Mouse (Mus musculus) embryonic facial prominence, embryonic 15.5 days (tissue): ENCODE measurements at regions not wholly inside any gene's neighbourhood (a gene's known extent, or its start where the extent isn't known, plus 50 kb on each side); places are given as distances from the start of the nearest gene placed in this dataset.

Source experiments
- ATAC-seq: fragments of 200-750 bp; cut with Nextera tagmentation; 2 replicates; pipeline ENCODE4 v1.8.0; 2017; ENCODE audit warnings: low read depth, moderate TSS enrichment; ENCODE audit not compliant: insufficient number of reproducible peaks, low FRiP score, low TSS enrichment
- H3K27ac ChIP-seq: fragments of 300-500 bp; sonication (generic); replicated peaks from 2 replicates; pipeline ENCODE4 v1.5.1; 2015; ENCODE audit warnings: mild to moderate bottlenecking, inconsistent platforms
- H3K27me3 ChIP-seq: fragments of 300-500 bp; sonication (generic); 2 replicates; pipeline ENCODE4 v1.6.1; 2015; ENCODE audit warnings: inconsistent platforms
- H3K36me3 ChIP-seq: fragments of 300-500 bp; sonication (generic); 2 replicates; pipeline ENCODE4 v1.6.1; 2015; ENCODE audit warnings: mild to moderate bottlenecking, inconsistent platforms
- H3K4me1 ChIP-seq: fragments of 300-500 bp; sonication (generic); 2 replicates; pipeline ENCODE4 v1.6.1; 2015; ENCODE audit warnings: inconsistent platforms
- H3K4me2 ChIP-seq: fragments of 300-500 bp; sonication (generic); replicated peaks from 2 replicates; pipeline ENCODE4 v1.6.1; 2015; ENCODE audit warnings: mild to moderate bottlenecking, inconsistent platforms
- H3K4me3 ChIP-seq: fragments of 300-500 bp; sonication (generic); replicated peaks from 2 replicates; pipeline ENCODE4 v1.5.1; 2015; ENCODE audit warnings: mild to moderate bottlenecking, inconsistent platforms
- H3K9ac ChIP-seq: fragments of 300-500 bp; sonication (generic); 2 replicates; pipeline ENCODE4 v1.6.1; 2015; ENCODE audit warnings: inconsistent platforms
- H3K9me3 ChIP-seq: fragments of 300-500 bp; sonication (generic); replicated peaks from 2 replicates; pipeline ENCODE4 v1.6.1; 2016; ENCODE audit warnings: inconsistent platforms
- WGBS: fragments of 180-500 bp; shearing (Covaris S2); methylation state at CpG from one replicate; pipeline ENCODE4 v1.1.7; 2015; 5-methylcytosine and 5-hydroxymethylcytosine counted together

DNA sequence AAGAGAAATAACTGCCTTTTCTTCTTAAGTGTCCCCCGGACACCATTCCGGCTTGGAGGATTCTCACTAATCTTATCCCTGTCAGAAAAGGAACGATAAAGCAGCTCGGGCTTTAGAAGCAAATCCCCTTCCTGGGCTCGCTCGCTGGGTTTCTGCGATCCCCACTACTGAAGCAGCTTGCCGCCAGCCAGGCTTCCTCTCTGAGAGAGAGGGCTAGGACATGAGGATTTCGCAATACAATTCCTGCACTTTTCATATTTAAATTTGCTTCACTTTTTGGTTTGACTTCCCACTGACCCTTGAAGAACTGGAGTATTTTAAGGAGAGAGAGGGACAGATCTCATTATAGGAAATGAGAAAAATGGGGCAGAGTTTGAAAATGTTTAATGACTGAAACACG, 149.4 kb upstream of the Pitx1 start:
- Histone ChIP-seq H3K9ac (no peak overlapping the region), H3K36me3 (no peaks in the 10 kb centered on the region), H3K27me3 (peaks cover 36% of the 10 kb centered on the region), H3K9me3 (no peaks in the 10 kb centered on the region), H3K4me2 (peak overlapping the region; percentile 15; the same call in 1 of the 2 replicates), H3K4me3 (no peak overlapping the region), H3K4me1 (peaks cover 26% of the 10 kb centered on the region), H3K27ac (peak overlapping the region; percentile 61; the same call in 1 of the 2 replicates)
- no peak for ATAC-seq
- 12% methylated on average over 10 of the region's 10 CpGs for WGBS

DNA sequence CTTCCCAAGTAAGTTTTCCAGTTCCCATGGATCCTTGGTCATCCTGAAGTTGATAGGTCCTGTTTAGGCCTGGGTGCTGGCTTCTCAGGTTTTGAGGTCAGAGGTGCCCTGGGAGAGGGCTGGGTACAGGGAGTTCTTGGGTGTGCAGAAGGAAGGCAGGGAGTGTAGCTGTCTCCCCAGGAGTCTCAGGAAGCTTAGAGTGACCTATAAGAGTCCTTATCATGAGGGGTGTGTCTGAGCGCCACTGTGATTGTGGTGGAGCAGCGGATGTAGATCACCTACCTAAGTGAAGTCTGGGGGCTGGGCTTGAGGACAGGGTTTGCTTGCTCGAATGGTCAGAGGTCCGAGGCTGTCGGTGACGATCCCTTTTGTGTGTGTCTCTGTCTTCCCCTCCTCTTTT, 148.8 kb upstream of the Pitx1 start:
- Histone ChIP-seq H3K4me2 (no peak overlapping the region), H3K9me3 (no peaks in the 10 kb centered on the region), H3K4me1 (peaks cover 26% of the 10 kb centered on the region), H3K27ac (no peak overlapping the region), H3K27me3 (peaks cover 36% of the 10 kb centered on the region), H3K9ac (no peak overlapping the region), H3K36me3 (no peaks in the 10 kb centered on the region), H3K4me3 (no peak overlapping the region)
- 55% methylated on average over 6 of the region's 6 CpGs for WGBS
- ATAC-seq = no peak

DNA sequence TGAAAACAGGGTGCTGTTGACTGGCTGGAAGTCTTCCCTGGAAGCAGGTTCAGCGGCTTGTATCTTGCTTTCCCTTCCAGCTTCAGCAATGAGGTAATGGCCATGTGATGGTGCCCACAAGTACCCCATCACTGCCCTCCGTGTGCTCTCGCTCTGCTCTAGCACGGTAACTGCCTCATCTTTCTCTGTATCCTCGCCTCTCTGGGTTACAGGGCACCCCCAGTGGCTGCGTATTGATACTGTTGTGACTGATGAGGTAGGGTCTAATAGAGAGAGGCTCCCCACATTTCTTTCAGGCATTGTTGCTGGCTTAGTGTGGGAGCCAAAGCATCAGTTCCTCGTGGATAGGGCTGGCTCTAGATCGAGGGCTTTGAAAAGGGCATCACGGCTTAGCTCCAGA, 147.9 kb upstream of the Pitx1 start:
- Histone ChIP-seq H3K4me3 (no peak overlapping the region), H3K4me1 (peaks cover 20% of the 10 kb centered on the region), H3K9ac (no peak overlapping the region), H3K27me3 (peaks cover 36% of the 10 kb centered on the region), H3K9me3 (no peaks in the 10 kb centered on the region), H3K4me2 (no peak overlapping the region), H3K36me3 (no peaks in the 10 kb centered on the region), H3K27ac (no peak overlapping the region)
- 63% methylated on average over 9 of the region's 9 CpGs for WGBS
- no peak for ATAC-seq

DNA sequence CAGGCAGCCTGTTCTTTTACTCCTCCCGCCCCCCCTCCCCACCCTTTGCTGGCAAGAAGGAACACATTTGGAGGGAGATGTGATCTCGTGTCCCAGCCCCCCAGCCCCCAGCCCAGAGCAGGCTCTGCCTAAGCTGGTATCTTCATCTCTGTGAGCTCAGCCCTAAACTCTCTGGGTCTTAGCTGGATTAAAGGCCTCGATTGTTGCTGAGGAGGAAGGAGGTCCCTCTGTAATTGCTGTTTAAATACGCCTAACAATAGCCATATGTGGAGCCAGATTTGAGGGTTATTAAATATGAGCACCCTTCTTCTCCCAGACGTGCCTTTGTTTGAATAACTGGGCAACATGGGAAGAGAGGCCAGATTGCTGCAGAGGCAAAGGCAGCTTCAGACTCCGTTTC, 145.0 kb upstream of the Pitx1 start:
- Histone ChIP-seq H3K27ac (no peak overlapping the region), H3K9me3 (no peaks in the 10 kb centered on the region), H3K9ac (no peak overlapping the region), H3K27me3 (peaks cover 27% of the 10 kb centered on the region; the same call in 1 of the 2 replicates), H3K4me3 (no peak overlapping the region), H3K36me3 (no peaks in the 10 kb centered on the region), H3K4me1 (peaks cover 27% of the 10 kb centered on the region), H3K4me2 (no peak overlapping the region)
- 20% methylated on average over 6 of the region's 6 CpGs for WGBS
- no peak for ATAC-seq

DNA sequence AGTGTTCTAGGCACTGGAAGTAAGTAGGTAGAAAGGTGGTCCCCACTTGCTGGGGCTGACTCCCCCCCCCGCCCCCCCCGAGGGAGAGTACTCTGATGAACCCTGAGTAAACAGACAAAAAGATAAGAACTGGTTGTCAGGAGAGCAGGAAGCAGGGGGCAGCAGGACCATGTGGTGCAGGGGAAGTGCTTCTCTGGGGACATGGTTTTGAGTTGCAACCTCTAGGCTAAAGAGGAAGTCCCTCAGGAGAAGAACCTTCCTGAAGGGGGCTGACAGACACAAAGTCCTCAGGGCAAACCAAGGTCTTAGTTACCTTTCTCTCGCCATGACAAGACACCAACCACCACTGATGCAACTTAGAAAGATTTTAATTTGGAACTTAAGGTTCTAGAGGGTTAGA, 141.9 kb upstream of the Pitx1 start:
- H3K9me3 ChIP-seq = no peaks in the 10 kb centered on the region
- H3K4me1 ChIP-seq = peaks cover 14% of the 10 kb centered on the region; the same call in 1 of the 2 replicates
- no peaks in the 10 kb centered on the region for H3K36me3 ChIP-seq
- no peak overlapping the region for H3K27ac ChIP-seq
- no peak overlapping the region for H3K9ac ChIP-seq
- H3K4me2 ChIP-seq = no peak overlapping the region
- no peak overlapping the region for H3K4me3 ChIP-seq
- WGBS = 71% methylated on average over 3 of the region's 3 CpGs
- no peak for ATAC-seq
- H3K27me3 ChIP-seq = peaks cover 11% of the 10 kb centered on the region; the same call in 1 of the 2 replicates

DNA sequence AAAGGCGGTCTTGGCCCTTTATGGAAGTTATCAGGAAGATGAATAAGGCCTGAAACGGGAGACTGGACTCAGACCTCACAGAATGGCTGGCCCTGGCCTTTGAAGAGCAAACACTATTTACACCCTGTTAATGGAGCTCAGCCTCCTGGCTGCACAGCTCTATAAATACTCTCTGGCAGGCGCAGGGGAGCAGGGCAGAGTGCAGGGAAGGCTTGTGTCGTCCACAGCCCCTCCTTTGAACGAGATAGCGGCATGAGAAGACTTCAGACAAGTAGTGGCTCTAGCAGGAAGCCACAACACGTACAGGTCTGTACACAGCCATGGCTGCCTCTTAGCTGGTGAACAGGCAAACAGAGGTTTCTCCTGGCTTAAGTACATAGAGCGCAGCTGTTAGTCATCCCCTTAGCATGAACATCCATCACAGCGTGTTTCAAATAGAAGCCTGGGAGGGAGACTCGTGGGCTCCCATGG, 141.0 kb upstream of the Pitx1 start:
- 43% methylated on average over 10 of the region's 10 CpGs for WGBS
- no peak for ATAC-seq
- Histone ChIP-seq H3K9me3 (no peaks in the 10 kb centered on the region), H3K27ac (no peak overlapping the region), H3K27me3 (0 out of 2 replicates have a peak, but pooled peaks cover 1% of the 10 kb centered on the region), H3K4me2 (no peak overlapping the region), H3K9ac (no peak overlapping the region), H3K4me3 (no peak overlapping the region), H3K36me3 (no peaks in the 10 kb centered on the region), H3K4me1 (peaks cover 11% of the 10 kb centered on the region; the same call in 1 of the 2 replicates)

DNA sequence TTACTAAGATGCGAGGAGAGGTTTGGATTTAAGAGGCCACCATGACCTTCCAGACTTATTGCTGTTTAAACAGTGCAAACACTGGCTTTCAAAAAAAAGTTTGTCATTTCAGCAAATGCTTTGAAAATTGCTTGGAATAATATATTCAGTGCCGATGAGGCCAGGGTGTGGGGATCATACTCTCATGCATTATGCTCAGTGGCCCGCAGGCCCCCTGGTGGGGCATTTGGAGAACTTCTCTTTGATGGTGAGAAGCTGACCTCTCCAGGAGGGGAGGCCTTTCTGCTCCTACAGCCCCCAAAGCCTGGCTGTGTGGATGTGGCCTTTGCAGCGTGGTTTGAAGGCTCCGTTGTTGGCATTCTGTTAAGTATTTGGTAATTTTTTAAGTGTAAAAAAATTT, 138.1 kb upstream of the Pitx1 start:
- Histone ChIP-seq H3K4me1 (peaks cover 11% of the 10 kb centered on the region; the same call in 1 of the 2 replicates), H3K4me2 (no peak overlapping the region), H3K27ac (no peak overlapping the region), H3K9me3 (no peaks in the 10 kb centered on the region), H3K27me3 (no peaks in the 10 kb centered on the region), H3K9ac (no peak overlapping the region), H3K4me3 (no peak overlapping the region), H3K36me3 (no peaks in the 10 kb centered on the region)
- 57% methylated on average over 5 of the region's 5 CpGs for WGBS
- ATAC-seq = no peak

DNA sequence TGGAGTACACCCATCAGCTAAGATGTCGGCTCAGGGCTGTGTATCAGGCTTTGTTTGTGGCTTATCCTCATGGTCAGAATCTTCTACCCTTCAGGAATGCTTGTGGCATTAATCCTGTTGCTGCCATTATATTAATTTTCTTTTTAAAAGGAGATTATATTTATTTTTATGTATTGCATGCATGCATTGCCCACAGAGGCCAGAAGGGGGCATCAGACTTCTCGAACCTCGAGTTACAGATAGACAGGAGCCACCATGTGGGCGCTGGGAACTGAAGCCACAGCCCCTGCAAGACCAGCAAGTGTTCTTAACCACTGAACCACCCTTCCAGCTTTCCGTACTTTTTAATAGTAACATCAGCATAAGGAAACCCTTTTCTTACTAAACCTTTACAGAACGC, 134.7 kb upstream of the Pitx1 start:
- Histone ChIP-seq H3K4me1 (no peaks in the 10 kb centered on the region), H3K27ac (no peak overlapping the region), H3K9ac (no peak overlapping the region), H3K4me2 (no peak overlapping the region), H3K27me3 (peaks cover 7% of the 10 kb centered on the region), H3K9me3 (no peaks in the 10 kb centered on the region), H3K4me3 (no peak overlapping the region), H3K36me3 (no peaks in the 10 kb centered on the region)
- WGBS = 83% methylated on average over 6 of the region's 6 CpGs
- no peak for ATAC-seq

DNA sequence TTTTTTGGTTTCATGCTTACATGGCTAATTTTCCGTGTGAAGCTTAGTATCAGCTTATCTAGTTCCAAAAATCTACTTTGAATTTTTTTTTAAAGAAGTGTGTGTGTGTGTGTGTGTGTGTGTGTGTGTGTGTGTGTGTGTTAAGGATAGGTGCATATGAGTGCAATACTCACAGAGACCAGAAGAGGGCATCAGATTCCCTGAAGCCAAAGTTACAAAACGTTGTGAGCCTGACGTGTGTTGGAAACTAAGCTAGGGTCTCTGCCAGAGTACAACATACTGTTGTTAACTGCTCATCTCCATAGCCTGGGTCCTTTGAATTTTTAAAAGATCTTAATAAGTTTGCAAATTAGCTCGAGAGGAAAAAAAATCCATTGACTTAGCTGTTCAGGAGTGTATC, 133.5 kb upstream of the Pitx1 start:
- ATAC-seq = no peak
- Histone ChIP-seq H3K36me3 (no peaks in the 10 kb centered on the region), H3K9ac (no peak overlapping the region), H3K4me1 (no peaks in the 10 kb centered on the region), H3K27ac (no peak overlapping the region), H3K9me3 (no peaks in the 10 kb centered on the region), H3K4me2 (no peak overlapping the region), H3K4me3 (no peak overlapping the region), H3K27me3 (peaks cover 9% of the 10 kb centered on the region)
- 91% methylated on average over 4 of the region's 4 CpGs for WGBS

DNA sequence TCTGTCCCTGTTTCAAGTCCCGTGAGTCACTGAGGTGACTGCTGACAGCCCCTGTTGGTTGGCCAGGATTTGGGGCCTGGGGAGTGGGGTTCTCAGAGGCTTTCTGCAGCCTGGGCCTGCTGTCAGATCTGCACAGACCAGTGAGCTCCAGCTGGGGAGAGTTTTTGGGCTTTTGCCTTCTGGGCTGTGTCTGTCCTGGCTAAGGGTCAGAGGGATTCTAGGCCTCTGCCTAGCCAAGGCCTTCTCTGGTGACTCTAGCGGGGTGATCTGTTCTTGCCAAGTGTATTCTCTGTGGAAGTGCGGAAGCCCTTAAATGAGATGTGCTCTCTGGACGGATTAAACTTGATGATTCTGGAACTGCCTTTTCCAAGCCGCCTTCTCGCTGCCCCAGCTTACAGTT, 131.2 kb upstream of the Pitx1 start:
- H3K27me3 ChIP-seq = peaks cover 30% of the 10 kb centered on the region
- WGBS = 80% methylated on average over 6 of the region's 6 CpGs
- peaks cover 10% of the 10 kb centered on the region for H3K4me1 ChIP-seq
- H3K9ac ChIP-seq = no peak overlapping the region
- H3K4me2 ChIP-seq = no peak overlapping the region
- no peaks in the 10 kb centered on the region for H3K9me3 ChIP-seq
- H3K4me3 ChIP-seq = no peak overlapping the region
- no peak for ATAC-seq
- H3K36me3 ChIP-seq = no peaks in the 10 kb centered on the region
- no peak overlapping the region for H3K27ac ChIP-seq

DNA sequence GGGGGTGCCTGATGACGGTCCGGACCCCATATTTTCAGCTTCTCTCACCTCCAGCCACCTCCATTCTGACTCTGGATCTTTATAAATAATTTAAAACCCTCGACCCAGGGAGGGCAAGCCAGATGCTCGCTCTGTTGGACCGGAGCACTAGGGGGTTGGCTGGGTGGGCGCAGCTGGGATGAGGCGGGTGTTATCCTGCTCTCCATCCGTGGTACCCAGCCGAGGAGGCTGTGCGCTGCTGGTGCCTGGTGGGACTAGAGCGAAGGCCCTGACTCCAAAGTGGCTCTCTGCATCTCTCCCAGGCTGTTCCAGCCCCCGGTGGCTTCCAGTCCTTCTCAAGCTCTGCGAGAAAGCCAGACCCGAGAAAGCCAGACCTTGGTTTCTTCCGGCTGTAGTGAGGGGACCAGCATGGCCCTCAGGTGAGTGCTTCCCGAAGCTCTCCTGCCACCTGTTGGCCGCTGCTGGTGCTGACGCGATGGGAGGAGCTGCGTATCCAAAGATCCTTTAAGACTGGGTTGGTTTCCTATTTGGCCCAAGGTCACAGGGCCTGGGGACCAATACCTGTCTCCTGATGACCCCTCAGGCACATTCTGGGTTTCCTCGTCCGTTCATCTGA, 127.1 kb upstream of the Pitx1 start:
- no peak overlapping the region for H3K9ac ChIP-seq
- 5% methylated on average over 22 of the region's 22 CpGs for WGBS

More for the DNA sequence above, 127.1 kb upstream of the Pitx1 start:
- Histone ChIP-seq H3K36me3 (no peaks in the 10 kb centered on the region), H3K27me3 (peaks cover 51% of the 10 kb centered on the region), H3K27ac (0 out of 2 replicates have a peak overlapping the region, but pooled peaks have one; percentile 39), H3K4me2 (peak overlapping the region; percentile 54), H3K9me3 (no peaks in the 10 kb centered on the region), H3K4me1 (peaks cover 10% of the 10 kb centered on the region), H3K4me3 (peak overlapping the region; percentile 33)
- ATAC-seq = peak; percentile 75
